Mouse (Mus musculus): ENCODE results near the gene Ntn3. TPM values are rescaled to one million over a fixed set of nuclear protein-coding genes. Genes with fewer than 3 reads are reported as not detected.

Gene Ntn3
- polyA plus RNA-seq, 1 experiment from 2014 or later = 3.0 TPM

GRCm38 (mm10) chr17:24164566-24165259 lies 44.6 kb downstream of the Ntn3 start:
- no peak overlapping the region for H3K4me2 ChIP-seq
- no peak overlapping the region for H3K9ac ChIP-seq (ENCODE audit: low read length)
- no peak overlapping the region for H3K27ac ChIP-seq (ENCODE audit: low read depth, low read length)
- no peaks in the 10 kb centered on the region for H3K9me3 ChIP-seq (ENCODE audit: control insufficient read depth, low read length)
- DNase-seq (ENCODE audit: low spot score, missing footprints) = no peak
- 79% methylated on average over 10 of the region's 11 CpGs for WGBS
- peaks cover 17% of the 10 kb centered on the region for H3K4me1 ChIP-seq (ENCODE audit: control insufficient read depth, insufficient read depth, low read length)
- peaks cover 4% of the 10 kb centered on the region; the same call in 1 of the 2 replicates for H3K36me3 ChIP-seq (ENCODE audit: control insufficient read depth, insufficient read depth, low read length)
- no peak for ATAC-seq (ENCODE audit: low FRiP score)
- no peak overlapping the region for H3K4me3 ChIP-seq (ENCODE audit: low read depth, low read length)
- H3K27me3 ChIP-seq (ENCODE audit: control insufficient read depth, insufficient read depth, low read length) = no peaks in the 10 kb centered on the region

- Histone ChIP-seq H3K27ac (ENCODE audit: low read depth, low read length) (peak within 1 kb of the TSS; percentile 68; the same call in 1 of the 2 replicates), H3K9me3 (ENCODE audit: control insufficient read depth, low read length) (no peaks in the 10 kb centered on the region), H3K4me3 (ENCODE audit: low read depth, low read length) (peak within 1 kb of the TSS; percentile 79), H3K27me3 (ENCODE audit: control insufficient read depth, insufficient read depth, low read length) (no peaks in the 10 kb centered on the region), H3K4me1 (ENCODE audit: control insufficient read depth, insufficient read depth, low read length) (peaks cover 17% of the 10 kb centered on the region), H3K9ac (ENCODE audit: low read length) (peak within 1 kb of the TSS; percentile 85), H3K4me2 (peak within 1 kb of the TSS; percentile 97), H3K36me3 (ENCODE audit: control insufficient read depth, insufficient read depth, low read length) (peaks cover 4% of the 10 kb centered on the region; the same call in 1 of the 2 replicates)
- ATAC-seq (ENCODE audit: low FRiP score) (peak; percentile 93), DNase-seq (ENCODE audit: low spot score, missing footprints) (peak; percentile 99)
- 1% methylated on average over 47 of the region's 47 CpGs for WGBS
Measured at GRCm38 (mm10) chr17:24163176-24163962, 46.0 kb downstream of the Ntn3 start, which contains the start of gene Amdhd2. Amdhd2 (minus strand) TSS chr17:24163766.

GRCm38 (mm10) chr17:24162584-24163175 lies 46.7 kb downstream of the Ntn3 start:
- H3K36me3 ChIP-seq (ENCODE audit: control insufficient read depth, insufficient read depth, low read length) = peaks cover 4% of the 10 kb centered on the region; the same call in 1 of the 2 replicates
- DNase-seq (ENCODE audit: low spot score, missing footprints) (no peak), ATAC-seq (ENCODE audit: low FRiP score) (0 out of 2 replicates have a peak, but pooled peaks have one; percentile 25)
- H3K9me3 ChIP-seq (ENCODE audit: control insufficient read depth, low read length) = no peaks in the 10 kb centered on the region
- 36% methylated on average over 17 of the region's 17 CpGs for WGBS
- peaks cover 10% of the 10 kb centered on the region for H3K4me1 ChIP-seq (ENCODE audit: control insufficient read depth, insufficient read depth, low read length)
- no peaks in the 10 kb centered on the region for H3K27me3 ChIP-seq (ENCODE audit: control insufficient read depth, insufficient read depth, low read length)
- H3K9ac ChIP-seq (ENCODE audit: low read length) = peak overlapping the region; percentile 85
- peak overlapping the region; percentile 79 for H3K4me3 ChIP-seq (ENCODE audit: low read depth, low read length)
- H3K4me2 ChIP-seq = peak overlapping the region; percentile 97
- no peak overlapping the region; the same call in 1 of the 2 replicates for H3K27ac ChIP-seq (ENCODE audit: low read depth, low read length)

GRCm38 (mm10) chr17:24161466-24161865 lies 47.9 kb downstream of the Ntn3 start:
- Histone ChIP-seq H3K4me2 (no peak overlapping the region), H3K4me1 (ENCODE audit: control insufficient read depth, insufficient read depth, low read length) (peaks cover 8% of the 10 kb centered on the region), H3K9ac (ENCODE audit: low read length) (no peak overlapping the region), H3K27ac (ENCODE audit: low read depth, low read length) (no peak overlapping the region), H3K27me3 (ENCODE audit: control insufficient read depth, insufficient read depth, low read length) (no peaks in the 10 kb centered on the region), H3K9me3 (ENCODE audit: control insufficient read depth, low read length) (no peaks in the 10 kb centered on the region), H3K36me3 (ENCODE audit: control insufficient read depth, insufficient read depth, low read length) (no peaks in the 10 kb centered on the region), H3K4me3 (ENCODE audit: low read depth, low read length) (no peak overlapping the region)
- DNase-seq (ENCODE audit: low spot score, missing footprints) (no peak), ATAC-seq (ENCODE audit: low FRiP score) (no peak)
- 83% methylated on average over 5 of the region's 5 CpGs for WGBS

GRCm38 (mm10) chr17:24157526-24157925 lies 51.8 kb downstream of the Ntn3 start:
- H3K4me1 ChIP-seq (ENCODE audit: control insufficient read depth, insufficient read depth, low read length) = peaks cover 1% of the 10 kb centered on the region
- 96% methylated on average over 4 of the region's 4 CpGs for WGBS
- ATAC-seq (ENCODE audit: low FRiP score) (no peak), DNase-seq (ENCODE audit: low spot score, missing footprints) (no peak)
- no peaks in the 10 kb centered on the region for H3K9me3 ChIP-seq (ENCODE audit: control insufficient read depth, low read length)
- no peaks in the 10 kb centered on the region for H3K27me3 ChIP-seq (ENCODE audit: control insufficient read depth, insufficient read depth, low read length)
- no peak overlapping the region for H3K4me2 ChIP-seq
- no peak overlapping the region for H3K4me3 ChIP-seq (ENCODE audit: low read depth, low read length)
- no peak overlapping the region for H3K9ac ChIP-seq (ENCODE audit: low read length)
- no peak overlapping the region for H3K27ac ChIP-seq (ENCODE audit: low read depth, low read length)
- no peaks in the 10 kb centered on the region for H3K36me3 ChIP-seq (ENCODE audit: control insufficient read depth, insufficient read depth, low read length)

- no peak overlapping the region for H3K4me3 ChIP-seq (ENCODE audit: low read depth, low read length)
- WGBS = 93% methylated on average over 6 of the region's 6 CpGs
- no peak overlapping the region for H3K9ac ChIP-seq (ENCODE audit: low read length)
Measured at GRCm38 (mm10) chr17:24157121-24157520, 52.2 kb downstream of the Ntn3 start.

GRCm38 (mm10) chr17:24156394-24156793 lies 52.9 kb downstream of the Ntn3 start:
- Histone ChIP-seq H3K9ac (ENCODE audit: low read length) (no peak overlapping the region), H3K27me3 (ENCODE audit: control insufficient read depth, insufficient read depth, low read length) (no peaks in the 10 kb centered on the region), H3K9me3 (ENCODE audit: control insufficient read depth, low read length) (no peaks in the 10 kb centered on the region), H3K4me1 (ENCODE audit: control insufficient read depth, insufficient read depth, low read length) (peaks cover 3% of the 10 kb centered on the region; the same call in 1 of the 2 replicates), H3K36me3 (ENCODE audit: control insufficient read depth, insufficient read depth, low read length) (no peaks in the 10 kb centered on the region), H3K4me3 (ENCODE audit: low read depth, low read length) (no peak overlapping the region), H3K4me2 (no peak overlapping the region), H3K27ac (ENCODE audit: low read depth, low read length) (no peak overlapping the region)
- 71% methylated on average over 3 of the region's 3 CpGs for WGBS
- no peak for ATAC-seq (ENCODE audit: low FRiP score)
- no peak for DNase-seq (ENCODE audit: low spot score, missing footprints)

More at GRCm38 (mm10) chr17:24157121-24157520, 52.2 kb downstream of the Ntn3 start:
- DNase-seq (ENCODE audit: low spot score, missing footprints) (no peak), ATAC-seq (ENCODE audit: low FRiP score) (no peak)
- Histone ChIP-seq H3K4me2 (no peak overlapping the region), H3K27me3 (ENCODE audit: control insufficient read depth, insufficient read depth, low read length) (no peaks in the 10 kb centered on the region), H3K27ac (ENCODE audit: low read depth, low read length) (no peak overlapping the region), H3K9me3 (ENCODE audit: control insufficient read depth, low read length) (no peaks in the 10 kb centered on the region), H3K4me1 (ENCODE audit: control insufficient read depth, insufficient read depth, low read length) (no peaks in the 10 kb centered on the region), H3K36me3 (ENCODE audit: control insufficient read depth, insufficient read depth, low read length) (no peaks in the 10 kb centered on the region)

GRCm38 (mm10) chr17:24155742-24156141 lies 53.6 kb downstream of the Ntn3 start:
- H3K4me1 ChIP-seq (ENCODE audit: control insufficient read depth, insufficient read depth, low read length) = peaks cover 3% of the 10 kb centered on the region; the same call in 1 of the 2 replicates
- H3K4me2 ChIP-seq = no peak overlapping the region
- H3K9me3 ChIP-seq (ENCODE audit: control insufficient read depth, low read length) = no peaks in the 10 kb centered on the region
- no peak for ATAC-seq (ENCODE audit: low FRiP score)
- no peaks in the 10 kb centered on the region for H3K27me3 ChIP-seq (ENCODE audit: control insufficient read depth, insufficient read depth, low read length)
- 92% methylated on average over 9 of the region's 9 CpGs for WGBS
- H3K27ac ChIP-seq (ENCODE audit: low read depth, low read length) = no peak overlapping the region
- H3K9ac ChIP-seq (ENCODE audit: low read length) = no peak overlapping the region
- no peak for DNase-seq (ENCODE audit: low spot score, missing footprints)
- H3K36me3 ChIP-seq (ENCODE audit: control insufficient read depth, insufficient read depth, low read length) = no peaks in the 10 kb centered on the region
- no peak overlapping the region for H3K4me3 ChIP-seq (ENCODE audit: low read depth, low read length)

Data from midbrain, embryonic 11.5 days (tissue).